Comparison of ENCODE assay signal across 1 mouse cellular context in the genomic region with DNA sequence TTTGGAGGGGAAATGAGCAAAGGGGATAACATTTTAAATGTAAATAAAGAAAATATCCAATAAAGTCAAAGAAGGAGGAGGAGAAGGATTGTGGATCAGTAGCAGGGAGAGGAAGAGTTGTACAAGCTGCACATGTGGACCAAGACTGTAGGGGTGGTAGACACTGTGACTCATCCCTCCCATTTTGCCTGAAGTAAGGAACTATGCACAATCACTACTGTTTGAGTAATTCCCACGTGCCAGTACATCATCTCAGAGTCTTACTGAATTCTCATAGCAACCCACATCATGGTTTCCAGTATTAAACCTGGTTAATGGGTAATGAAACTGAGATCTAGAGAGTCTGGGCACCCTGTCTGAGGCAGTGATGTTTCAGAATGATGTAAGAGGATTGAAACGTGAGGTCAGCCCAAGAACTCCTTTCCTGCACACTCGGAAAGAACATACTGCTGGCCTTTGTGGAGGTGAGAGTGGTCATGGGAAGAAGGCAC.
TF ChIP-seq lines count a peak whose summit lies in the region.

No protein-coding gene starts in this region.

TF ChIP-seq in CH12.LX, 34 proteins besides CTCF, POLR2A, EP300 and RAD21 (continued from another document):
- no peak for TF ChIP-seq ETS1 (conservative IDR thresholded peaks at IDR 0.05; ENCODE audit: low read depth, low read length)
- TF ChIP-seq MEF2A (IDR thresholded peaks at IDR 0.05; ENCODE audit: borderline replicate concordance, low read depth, low read length): no peak
- TF ChIP-seq MAX (IDR thresholded peaks at IDR 0.05; ENCODE audit: low read length): no peak
- TF ChIP-seq MAFK (IDR thresholded peaks at IDR 0.05; ENCODE audit: insufficient replicate concordance, low read length): no peak
- no peak for TF ChIP-seq KAT2A (IDR thresholded peaks at IDR 0.05; ENCODE audit: insufficient replicate concordance, low read length)
- peak; percentile 82 for TF ChIP-seq BHLHE40 (IDR thresholded peaks at IDR 0.05; ENCODE audit: low read depth, low read length)
- no peak for TF ChIP-seq E2F4 (IDR thresholded peaks at IDR 0.05; ENCODE audit: insufficient replicate concordance, low read depth, low read length)
- 0 out of 2 replicates have a peak, but pooled peaks have one; percentile 8 for TF ChIP-seq MYC (IDR thresholded peaks at IDR 0.05; ENCODE audit: low read depth, low read length)
